Mouse (Mus musculus) hindbrain, embryonic 16.5 days (tissue): ENCODE measurements around the gene Sipa1l1. TPM values are rescaled to one million over a fixed set of nuclear protein-coding genes. Genes with fewer than 3 reads are reported as not detected.

Source experiments
- ATAC-seq: fragments of 200-750 bp; cut with Nextera tagmentation; 2 replicates; pipeline ENCODE4 v1.8.0; 2017; ENCODE audit warnings: moderate TSS enrichment, moderate library complexity
- H3K27ac ChIP-seq: fragments of 300-500 bp; sonication (generic); 2 replicates; pipeline ENCODE4 v1.5.1; 2014; ENCODE audit warnings: low read depth, mild to moderate bottlenecking, control low read depth, low read length, moderate library complexity
- H3K27me3 ChIP-seq: fragments of 300-500 bp; sonication (generic); replicated peaks from 2 replicates; pipeline ENCODE4 v1.6.1; 2014; ENCODE audit warnings: low read length; ENCODE audit not compliant: control insufficient read depth, insufficient read depth
- H3K36me3 ChIP-seq: fragments of 300-500 bp; sonication (generic); 2 replicates; pipeline ENCODE4 v1.6.1; 2014; ENCODE audit warnings: mild to moderate bottlenecking, low read length, moderate library complexity, mixed read lengths; ENCODE audit not compliant: control insufficient read depth, insufficient read depth
- H3K4me1 ChIP-seq: fragments of 300-500 bp; sonication (generic); 2 replicates; pipeline ENCODE4 v1.6.1; 2014; ENCODE audit warnings: low read depth, low read length; ENCODE audit not compliant: control insufficient read depth, insufficient read depth
- H3K4me2 ChIP-seq: fragments of 300-500 bp; sonication (generic); 2 replicates; pipeline ENCODE4 v1.6.1; 2014; ENCODE audit warnings: mild to moderate bottlenecking, low read length, control low read depth, moderate library complexity
- H3K4me3 ChIP-seq: fragments of 300-500 bp; sonication (generic); 2 replicates; pipeline ENCODE4 v1.5.1; 2014; ENCODE audit warnings: mild to moderate bottlenecking, low read length, control low read depth, moderate library complexity
- H3K9ac ChIP-seq: fragments of 300-500 bp; sonication (generic); 2 replicates; pipeline ENCODE4 v1.6.1; 2014; ENCODE audit warnings: low read depth, mild to moderate bottlenecking, control low read depth, low read length, moderate library complexity
- H3K9me3 ChIP-seq: fragments of 300-500 bp; sonication (generic); 2 replicates; pipeline ENCODE4 v1.6.1; 2014; ENCODE audit warnings: mild to moderate bottlenecking, low read length, moderate library complexity; ENCODE audit not compliant: control insufficient read depth
- WGBS: fragments of 180-500 bp; shearing (Covaris S2); extraction: QIAGEN DNeasy Blood & Tissue Kit; methylation state at CpG from one replicate; pipeline ENCODE4 v1.1.7; 2014; 5-methylcytosine and 5-hydroxymethylcytosine counted together
- polyA plus RNA-seq: library from polyadenylated mRNA; unstranded; fragments of >200 nt; fragmentation: Nextera tagmentation; extraction: Ambion mirVana; gene quantifications from 2 replicates; pipeline ENCODE4 v1.2.1, GENCODE M21; 2015

The Sipa1l1 gene
- polyA plus RNA-seq, 1 experiment from 2014 or later, result 11.2 TPM

- no peaks in the 10 kb centered on the region for H3K9me3 ChIP-seq
- H3K27ac ChIP-seq, result no peak overlapping the region
- peaks cover 3% of the 10 kb centered on the region; the same call in 1 of the 2 replicates for H3K4me1 ChIP-seq
- no peaks in the 10 kb centered on the region for H3K27me3 ChIP-seq
- 83% methylated on average over 4 of the region's 4 CpGs for whole genome bisulfite sequencing
- H3K9ac ChIP-seq, result no peak overlapping the region
- ATAC-seq, result no peak
- no peak overlapping the region for H3K4me2 ChIP-seq
- no peaks in the 10 kb centered on the region for H3K36me3 ChIP-seq
- no peak overlapping the region for H3K4me3 ChIP-seq
Observed at GRCm38 (mm10) chr12:82306035-82306434, 136.9 kb downstream of the Sipa1l1 start.

GRCm38 (mm10) chr12:82311593-82311992 lies 142.5 kb downstream of the Sipa1l1 start:
- no peak overlapping the region for H3K4me2 ChIP-seq

DNA sequence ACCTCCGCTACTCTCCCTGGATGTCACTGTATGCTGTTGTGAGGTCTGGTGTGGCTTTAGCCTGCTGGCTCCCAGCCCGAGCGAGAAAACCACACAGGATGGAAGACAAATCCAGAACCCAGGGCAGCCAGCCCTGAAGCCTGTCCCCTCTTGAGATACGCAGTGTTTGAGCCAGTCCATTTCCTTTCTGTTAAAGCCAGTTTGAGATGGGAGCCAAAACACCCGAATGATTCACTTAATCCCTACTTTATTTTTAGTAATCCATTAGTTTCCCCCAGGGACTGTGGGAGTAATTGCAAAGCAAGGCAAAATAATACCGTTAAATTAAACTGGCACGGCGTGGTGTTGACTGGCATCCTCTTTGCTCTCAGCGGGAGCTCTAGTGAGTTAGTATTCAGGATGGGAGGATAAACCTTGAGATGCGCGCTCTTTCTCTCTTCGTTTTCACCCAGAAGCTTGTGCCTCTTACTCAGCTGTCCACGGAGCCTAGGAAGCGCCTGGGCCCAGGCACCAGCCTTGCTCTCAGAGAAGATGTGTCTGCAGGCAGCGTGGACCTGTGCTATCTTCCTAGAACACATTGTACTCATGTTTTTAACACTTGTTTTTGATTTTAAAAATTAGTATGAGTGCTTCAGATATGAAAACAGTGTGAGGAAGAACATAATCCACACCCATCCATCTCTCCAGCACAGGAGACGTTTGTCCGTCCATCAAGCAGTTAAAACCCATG lies 143.1 kb downstream of the Sipa1l1 start:
- WGBS, result 53% methylated on average over 17 of the region's 17 CpGs
- Histone ChIP-seq H3K27me3 (no peaks in the 10 kb centered on the region), H3K4me2 (0 out of 2 replicates have a peak overlapping the region, but pooled peaks have one; percentile 8)

More at GRCm38 (mm10) chr12:82311593-82311992, 142.5 kb downstream of the Sipa1l1 start:
- Histone ChIP-seq H3K4me3 (no peak overlapping the region), H3K36me3 (no peaks in the 10 kb centered on the region), H3K4me1 (peaks cover 8% of the 10 kb centered on the region), H3K9ac (no peak overlapping the region), H3K9me3 (no peaks in the 10 kb centered on the region), H3K27me3 (no peaks in the 10 kb centered on the region), H3K27ac (no peak overlapping the region)
- WGBS, result 71% methylated on average over 2 of the region's 2 CpGs
- no peak for ATAC-seq

GRCm38 (mm10) chr12:82313091-82313490 lies 144.0 kb downstream of the Sipa1l1 start:
- Histone ChIP-seq H3K9ac (no peak overlapping the region), H3K27ac (no peak overlapping the region), H3K9me3 (no peaks in the 10 kb centered on the region), H3K27me3 (no peaks in the 10 kb centered on the region), H3K4me2 (no peak overlapping the region), H3K4me3 (no peak overlapping the region), H3K36me3 (no peaks in the 10 kb centered on the region), H3K4me1 (peaks cover 8% of the 10 kb centered on the region)
- WGBS, result 96% methylated on average over 3 of the region's 3 CpGs
- no peak for ATAC-seq

More for the DNA sequence above, 143.1 kb downstream of the Sipa1l1 start:
- Histone ChIP-seq H3K36me3 (no peaks in the 10 kb centered on the region), H3K9me3 (no peaks in the 10 kb centered on the region), H3K27ac (peak overlapping the region; percentile 14; the same call in 1 of the 2 replicates), H3K4me1 (peaks cover 8% of the 10 kb centered on the region), H3K4me3 (no peak overlapping the region), H3K9ac (no peak overlapping the region)
- ATAC-seq, result peak; percentile 81

DNA sequence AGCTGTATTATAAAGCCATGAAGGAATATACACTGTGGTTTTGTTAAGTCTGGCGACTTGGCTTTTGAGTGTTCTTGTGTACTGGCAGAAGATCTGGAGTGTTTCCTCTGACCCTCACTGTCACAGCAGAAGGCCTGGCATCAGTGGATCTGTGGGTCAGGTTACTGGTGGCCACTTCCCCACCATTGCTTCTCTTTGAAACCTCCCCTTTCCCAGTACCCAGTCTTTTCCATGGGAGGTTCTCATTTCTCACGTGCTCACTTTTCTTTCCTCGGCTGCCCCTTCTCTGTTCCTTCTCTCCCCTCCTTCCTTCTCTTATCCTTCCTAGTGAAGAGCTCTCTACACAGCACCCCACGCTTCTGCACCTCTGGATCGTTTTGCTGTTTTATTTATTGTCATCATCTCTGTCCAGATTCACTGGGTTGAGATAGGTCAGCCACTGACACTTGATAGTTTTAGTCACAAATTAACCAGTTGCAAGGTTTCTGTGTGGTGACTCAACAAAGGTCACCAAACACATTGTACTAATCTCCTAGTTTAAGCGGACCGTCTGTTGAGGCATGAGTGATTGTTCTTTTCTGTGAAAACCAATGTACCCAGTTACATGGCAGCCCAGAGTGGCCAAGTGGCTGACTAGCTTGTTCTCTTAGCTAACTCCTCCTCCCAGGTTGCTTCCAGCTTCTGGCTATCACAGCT lies 150.5 kb downstream of the Sipa1l1 start:
- 75% methylated on average over 7 of the region's 7 CpGs for WGBS
- Histone ChIP-seq H3K27me3 (no peaks in the 10 kb centered on the region), H3K9me3 (no peaks in the 10 kb centered on the region), H3K36me3 (no peaks in the 10 kb centered on the region), H3K4me2 (no peak overlapping the region), H3K4me3 (no peak overlapping the region), H3K4me1 (no peaks in the 10 kb centered on the region), H3K9ac (no peak overlapping the region), H3K27ac (no peak overlapping the region)
- ATAC-seq, result no peak

GRCm38 (mm10) chr12:82320204-82320603 lies 151.1 kb downstream of the Sipa1l1 start:
- Histone ChIP-seq H3K36me3 (no peaks in the 10 kb centered on the region), H3K27ac (no peak overlapping the region), H3K9me3 (no peaks in the 10 kb centered on the region), H3K4me1 (no peaks in the 10 kb centered on the region), H3K9ac (no peak overlapping the region), H3K4me3 (no peak overlapping the region), H3K4me2 (no peak overlapping the region), H3K27me3 (no peaks in the 10 kb centered on the region)
- 65% methylated on average over 3 of the region's 3 CpGs for WGBS
- no peak for ATAC-seq

DNA sequence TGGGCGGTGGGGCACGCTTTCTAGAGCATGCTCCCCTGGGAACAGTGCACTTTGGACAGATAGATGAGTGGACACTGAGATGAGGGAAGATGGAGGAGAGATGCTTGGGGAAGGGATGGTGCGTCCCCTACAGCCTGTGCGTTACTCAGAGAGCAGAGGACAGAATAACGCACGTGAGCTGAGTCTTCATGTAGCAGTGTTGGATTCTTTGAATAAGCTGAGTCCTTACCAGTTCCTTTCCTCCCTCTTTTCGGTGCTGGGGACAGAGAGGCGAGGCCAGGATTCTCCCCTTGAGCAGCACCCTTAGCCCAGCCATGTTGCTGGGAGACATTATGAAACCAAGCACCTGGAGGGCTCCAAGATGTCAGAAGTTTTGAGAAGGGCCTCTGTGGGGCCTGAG lies 152.3 kb downstream of the Sipa1l1 start:
- 87% methylated on average over 8 of the region's 8 CpGs for WGBS

DNA sequence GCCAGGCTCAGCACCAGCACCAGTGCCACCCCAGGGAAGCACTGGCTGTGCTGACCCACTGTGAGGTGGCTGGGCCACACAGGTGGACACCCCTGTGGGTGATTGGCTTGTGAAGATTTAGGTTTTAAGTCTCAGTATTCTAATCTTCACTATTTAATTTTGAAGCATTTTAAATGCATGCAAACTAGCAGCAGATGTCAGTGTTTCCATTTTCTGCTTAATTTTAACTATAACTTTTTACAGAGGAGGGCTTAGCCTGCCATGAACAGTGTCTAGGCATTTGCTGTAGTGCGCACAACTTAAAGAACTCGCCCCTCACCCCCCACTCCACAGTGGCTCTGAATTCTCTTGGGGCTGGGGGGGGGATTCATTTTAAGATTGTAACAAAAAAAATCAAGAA lies 152.7 kb downstream of the Sipa1l1 start:
- H3K9ac ChIP-seq, result no peak overlapping the region
- no peaks in the 10 kb centered on the region for H3K36me3 ChIP-seq
- H3K4me2 ChIP-seq, result no peak overlapping the region
- no peak for ATAC-seq
- H3K9me3 ChIP-seq, result no peaks in the 10 kb centered on the region
- H3K4me1 ChIP-seq, result no peaks in the 10 kb centered on the region
- H3K27ac ChIP-seq, result no peak overlapping the region
- H3K27me3 ChIP-seq, result no peaks in the 10 kb centered on the region
- WGBS, result 87% methylated on average over 2 of the region's 2 CpGs
- no peak overlapping the region for H3K4me3 ChIP-seq

More for the DNA sequence above, 152.3 kb downstream of the Sipa1l1 start:
- no peak overlapping the region for H3K4me2 ChIP-seq
- no peak overlapping the region for H3K27ac ChIP-seq
- no peak for ATAC-seq
- no peaks in the 10 kb centered on the region for H3K4me1 ChIP-seq
- no peak overlapping the region for H3K4me3 ChIP-seq
- H3K9me3 ChIP-seq, result no peaks in the 10 kb centered on the region
- H3K9ac ChIP-seq, result no peak overlapping the region
- H3K36me3 ChIP-seq, result no peaks in the 10 kb centered on the region
- H3K27me3 ChIP-seq, result no peaks in the 10 kb centered on the region

GRCm38 (mm10) chr12:82322759-82323451 lies 153.8 kb downstream of the Sipa1l1 start:
- Histone ChIP-seq H3K9me3 (no peaks in the 10 kb centered on the region), H3K4me3 (no peak overlapping the region), H3K4me1 (no peaks in the 10 kb centered on the region), H3K27me3 (no peaks in the 10 kb centered on the region), H3K36me3 (no peaks in the 10 kb centered on the region), H3K27ac (no peak overlapping the region), H3K4me2 (no peak overlapping the region), H3K9ac (no peak overlapping the region)
- WGBS, result 63% methylated on average over 7 of the region's 7 CpGs
- no peak for ATAC-seq
